Comparison of ENCODE assay signal across 28 mouse cellular contexts in the genomic region with DNA sequence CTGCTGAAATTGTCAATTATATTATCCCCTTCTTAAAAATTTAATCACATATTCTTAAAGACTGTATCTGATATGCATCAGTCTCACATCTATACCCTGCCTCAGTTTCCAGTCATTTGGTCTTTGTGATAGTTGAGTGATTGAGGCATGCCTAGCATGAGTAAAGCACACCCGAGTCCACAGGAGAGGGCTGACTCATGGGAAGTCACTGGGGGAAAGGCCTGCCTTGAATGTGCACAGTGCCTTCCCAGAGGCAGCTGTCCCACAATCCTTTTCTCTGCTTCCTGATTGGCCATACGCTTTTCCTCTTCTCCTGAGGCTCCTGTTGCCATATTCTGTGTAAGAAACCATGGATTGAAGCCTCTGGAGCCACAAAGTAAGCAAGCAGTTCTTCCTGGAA. TPM values are rescaled to one million over a fixed set of nuclear protein-coding genes. Genes with fewer than 3 reads are reported as not detected.
DNase-seq lines count a peak whose midpoint lies in the region; ATAC-seq and TF ChIP-seq lines count a peak whose summit lies in the region.
"Had no signal": no experiment of that assay in that cellular context is flagged by ENCODE, and none has a peak within 500 bp of the region (broad histone marks: within the 10 kb centered on the region; RNA-seq: fewer than 3 reads in every experiment).

No protein-coding gene starts in this region.

- no peak overlapping the region for H3K4me2 ChIP-seq in stomach, postnatal 0 days (replicated peaks; ENCODE audit: low read depth)
- H3K4me2 ChIP-seq: embryonic facial prominence, embryonic 12.5 days; forebrain, embryonic 12.5 days had no signal

- no peak overlapping the region for H3K9ac ChIP-seq in stomach, postnatal 0 days (ENCODE audit: low read length)
- H3K9ac ChIP-seq: embryonic facial prominence, embryonic 12.5 days; forebrain, embryonic 12.5 days had no signal

- 84% methylated on average over 2 of the region's 2 CpGs for WGBS in stomach, postnatal 0 days

- DNase-seq in 3T3-L1 (ENCODE audit: low read depth, low spot score) (peak; percentile 24), adipocyte (ENCODE audit: low spot score) (peak; percentile 19)
- DNase-seq in stomach, postnatal 0 days (ENCODE audit: low spot score): no peak
- DNase-seq in lung, postnatal 36 days: no peak
- DNase-seq in frontal cortex, postnatal 25 days (ENCODE audit: low spot score in 2 of 2): no peak
- DNase-seq: adrenal gland, adult 2 months; adrenal gland, postnatal 14 days; adrenal gland, postnatal 36 days; B cell, adult 2 months; cerebellum, adult 11-12 months; cerebellum, adult 2 months; cerebellum, adult 9-10 months; cerebellum, postnatal 10 days; cerebellum, postnatal 25 days had no signal

- no peaks in the 10 kb centered on the region for H3K9me3 ChIP-seq in megakaryocyte, embryonic 14.5 days
- H3K9me3 ChIP-seq in stomach, postnatal 0 days (ENCODE audit: control insufficient read depth, low read length): no peaks in the 10 kb centered on the region
- H3K9me3 ChIP-seq: embryonic facial prominence, embryonic 10.5 days; embryonic facial prominence, embryonic 12.5 days; forebrain, embryonic 10.5 days; forebrain, embryonic 12.5 days; G1E had no signal

- TF ChIP-seq CTCF in stomach, postnatal 0 days (IDR thresholded peaks at IDR 0.05; ENCODE audit: low read depth): no peak

- no peak for ATAC-seq in megakaryocyte, adult 5-6 weeks (ENCODE audit: poor library complexity, severe bottlenecking)
- ATAC-seq in stomach, postnatal 0 days (ENCODE audit: low FRiP score, low TSS enrichment): peak; percentile 57; the same call in 1 of the 2 replicates
- ATAC-seq: activated CD4-positive, CD25-positive, alpha-beta regulatory T cell, adult 4 months; CD4-positive, CD25-positive, alpha-beta regulatory T cell, adult 4 months; forebrain, embryonic 14.5 days; forebrain, embryonic 16.5 days; Patski had no signal

- no peak overlapping the region for H3K27ac ChIP-seq in stomach, postnatal 0 days (replicated peaks)
- H3K27ac ChIP-seq: embryonic facial prominence, embryonic 10.5 days; embryonic facial prominence, embryonic 12.5 days; forebrain, embryonic 10.5 days; forebrain, embryonic 12.5 days had no signal

- peaks cover 75% of the 10 kb centered on the region for H3K36me3 ChIP-seq in megakaryocyte, embryonic 14.5 days (replicated peaks; ENCODE audit: low read length)
- no peaks in the 10 kb centered on the region for H3K36me3 ChIP-seq in stomach, postnatal 0 days (ENCODE audit: control insufficient read depth, insufficient read depth, low read length)
- H3K36me3 ChIP-seq: embryonic facial prominence, embryonic 12.5 days; forebrain, embryonic 12.5 days had no signal

- H3K4me1 ChIP-seq in megakaryocyte, embryonic 14.5 days: peaks cover 76% of the 10 kb centered on the region
- 0 out of 2 replicates have a peak, but pooled peaks cover 2% of the 10 kb centered on the region for H3K4me1 ChIP-seq in stomach, postnatal 0 days (replicated peaks; ENCODE audit: control insufficient read depth, insufficient read depth)
- H3K4me1 ChIP-seq: embryonic facial prominence, embryonic 10.5 days; embryonic facial prominence, embryonic 12.5 days had no signal

- no peaks in the 10 kb centered on the region for H3K27me3 ChIP-seq in megakaryocyte, embryonic 14.5 days (replicated peaks)
- H3K27me3 ChIP-seq in stomach, postnatal 0 days (ENCODE audit: control insufficient read depth, insufficient read depth, low read length): no peaks in the 10 kb centered on the region
- H3K27me3 ChIP-seq: CH12.LX; embryonic facial prominence, embryonic 12.5 days; forebrain, embryonic 12.5 days; Patski had no signal

- H3K4me3 ChIP-seq in megakaryocyte, embryonic 14.5 days (replicated peaks): peak overlapping the region; percentile 24
- no peak overlapping the region for H3K4me3 ChIP-seq in stomach, postnatal 0 days (ENCODE audit: low read depth, low read length)
- H3K4me3 ChIP-seq: embryonic facial prominence, embryonic 10.5 days; embryonic facial prominence, embryonic 12.5 days; erythroblast, embryonic 14.5 days; forebrain, embryonic 10.5 days; forebrain, embryonic 12.5 days had no signal

- no peak for TF ChIP-seq EP300 in stomach, postnatal 0 days (optimal IDR thresholded peaks at IDR 0.05)

RNA-seq across cellular contexts. Expression of a gene that starts 35.2 kb away (rescaled TPM):
- polyA plus RNA-seq in megakaryocyte, embryonic 14.5 days (2012; ENCODE audit: insufficient read depth, low replicate concordance): 9.6 and 14.4 TPM in 2 replicates
- total RNA-seq in megakaryocyte, adult 5-6 weeks (2015): 18.2 and 21.2 TPM in 2 replicates
- 37.1 and 37.6 TPM in 2 replicates for total RNA-seq in megakaryocyte, adult 5-6 weeks (2017)
- 5.8 and 6.1 TPM in 2 replicates for polyA plus RNA-seq in stomach, postnatal 0 days (2015; fragmentation: Nextera tagmentation; extraction: Ambion mirVana)

Comparison
In these comparisons a context has a peak if more than half of its experiments do, and no peak if none do; other contexts are left out.
1. DNase-seq: peak in 3T3-L1 (single experiment) and adipocyte (single experiment); none in stomach, postnatal 0 days (single experiment), lung, postnatal 36 days (single experiment) and frontal cortex, postnatal 25 days (0 of 2).